Mouse (Mus musculus) thymus, adult 18-20 months (tissue): ENCODE data around the gene Igfbp1.

Source experiments
- DNase-seq, 2 experiments: peaks; one replicate each; pipeline ENCODE4 v3.0.0; 2022; ENCODE audit warnings: mixed read lengths in 2 of 2

The Igfbp1 gene

GRCm38 (mm10) chr11:7234436-7234835 lies 36.9 kb downstream of the Igfbp1 start:
- no peak for DNase-seq

GRCm38 (mm10) chr11:7234981-7235609 lies 37.5 kb downstream of the Igfbp1 start:
- no peak for DNase-seq

GRCm38 (mm10) chr11:7236751-7237150 lies 39.2 kb downstream of the Igfbp1 start:
- DNase-seq: no peak

GRCm38 (mm10) chr11:7237712-7238111 lies 40.1 kb downstream of the Igfbp1 start:
- no peak for DNase-seq

- DNase-seq: no peak
Measured at GRCm38 (mm10) chr11:7238546-7238945, 41.0 kb downstream of the Igfbp1 start.

- DNase-seq: no peak
Measured at GRCm38 (mm10) chr11:7239041-7239740, 41.6 kb downstream of the Igfbp1 start.

- no peak for DNase-seq
Measured at GRCm38 (mm10) chr11:7244782-7245181, 47.2 kb downstream of the Igfbp1 start.

- DNase-seq: no peak
Measured at GRCm38 (mm10) chr11:7250415-7250814, 52.8 kb downstream of the Igfbp1 start.

GRCm38 (mm10) chr11:7250870-7251269 lies 53.3 kb downstream of the Igfbp1 start:
- DNase-seq: no peak
